Mouse (Mus musculus) midbrain, embryonic 13.5 days (tissue): ENCODE data around the gene Rbfox2. TPM values are rescaled to one million over a fixed set of nuclear protein-coding genes. Genes with fewer than 3 reads are reported as not detected.
A peak's percentile ranks its signal among the peaks of the same experiment; 100 is the strongest.

Experiments
- ATAC-seq: fragments of 200-750 bp; cut with Nextera tagmentation; 2 replicates; pipeline ENCODE4 v1.8.0; 2017; ENCODE audit warnings: mild to moderate bottlenecking, moderate TSS enrichment, moderate library complexity
- H3K27ac ChIP-seq: fragments of 300-500 bp; sonication (generic); 2 replicates; pipeline ENCODE4 v1.5.1; 2015; ENCODE audit warnings: inconsistent platforms, mild to moderate bottlenecking, moderate library complexity
- H3K27me3 ChIP-seq: fragments of 300-500 bp; sonication (generic); 2 replicates; pipeline ENCODE4 v1.6.1; 2015; ENCODE audit warnings: mild to moderate bottlenecking, inconsistent platforms
- H3K36me3 ChIP-seq: fragments of 300-500 bp; sonication (generic); 2 replicates; pipeline ENCODE4 v1.6.1; 2015; ENCODE audit warnings: mild to moderate bottlenecking, inconsistent platforms
- H3K4me1 ChIP-seq: fragments of 300-500 bp; sonication (generic); replicated peaks from 2 replicates; pipeline ENCODE4 v1.6.1; 2015; ENCODE audit warnings: inconsistent platforms
- H3K4me2 ChIP-seq: fragments of 300-500 bp; sonication (generic); replicated peaks from 2 replicates; pipeline ENCODE4 v1.6.1; 2015; ENCODE audit warnings: moderate library complexity, mild to moderate bottlenecking, inconsistent platforms
- H3K4me3 ChIP-seq: fragments of 300-500 bp; sonication (generic); replicated peaks from 2 replicates; pipeline ENCODE4 v1.5.1; 2015; ENCODE audit warnings: mild to moderate bottlenecking, inconsistent platforms
- H3K9ac ChIP-seq: fragments of 300-500 bp; sonication (generic); replicated peaks from 2 replicates; pipeline ENCODE4 v1.6.1; 2015; ENCODE audit warnings: mild to moderate bottlenecking, inconsistent platforms
- H3K9me3 ChIP-seq: fragments of 300-500 bp; sonication (generic); 2 replicates; pipeline ENCODE4 v1.6.1; 2016; ENCODE audit warnings: mild to moderate bottlenecking, inconsistent platforms
- WGBS: fragments of 180-500 bp; shearing (Covaris S2); methylation state at CpG from one replicate; pipeline ENCODE4 v1.1.7; 2015; 5-methylcytosine and 5-hydroxymethylcytosine counted together
- polyA plus RNA-seq: library from polyadenylated mRNA; unstranded; fragments of >200 nt; fragmentation: Nextera tagmentation; extraction: Ambion mirVana; gene quantifications from 2 replicates; pipeline ENCODE4 v1.2.1, GENCODE M21; 2015

Gene Rbfox2
- polyA plus RNA-seq, 1 experiment from 2014 or later: 154 TPM

GRCm38 (mm10) chr15:77149551-77149950 is 157.3 kb downstream of the Rbfox2 start:
- no peaks in the 10 kb centered on the region for H3K36me3 ChIP-seq
- H3K9me3 ChIP-seq: no peaks in the 10 kb centered on the region
- WGBS: 74% methylated on average over 3 of the region's 3 CpGs
- H3K4me1 ChIP-seq: peaks cover 73% of the 10 kb centered on the region
- H3K9ac ChIP-seq: peak overlapping the region; percentile 82
- H3K4me3 ChIP-seq: peak overlapping the region; percentile 70
- H3K27me3 ChIP-seq: no peaks in the 10 kb centered on the region
- ATAC-seq: no peak
- peak overlapping the region; percentile 51 for H3K27ac ChIP-seq
- peak overlapping the region; percentile 93 for H3K4me2 ChIP-seq

GRCm38 (mm10) chr15:77146942-77147341 is 159.9 kb downstream of the Rbfox2 start:
- Histone ChIP-seq H3K4me1 (peaks cover 89% of the 10 kb centered on the region), H3K9ac (no peak overlapping the region), H3K27ac (no peak overlapping the region), H3K4me3 (no peak overlapping the region), H3K36me3 (no peaks in the 10 kb centered on the region), H3K27me3 (no peaks in the 10 kb centered on the region), H3K4me2 (no peak overlapping the region), H3K9me3 (no peaks in the 10 kb centered on the region)
- no peak for ATAC-seq
- WGBS: 83% methylated on average over 4 of the region's 4 CpGs

- Histone ChIP-seq H3K9ac (no peak overlapping the region), H3K4me3 (no peak overlapping the region), H3K4me1 (peaks cover 94% of the 10 kb centered on the region), H3K27ac (no peak overlapping the region), H3K36me3 (peaks cover 11% of the 10 kb centered on the region), H3K4me2 (no peak overlapping the region), H3K9me3 (no peaks in the 10 kb centered on the region), H3K27me3 (no peaks in the 10 kb centered on the region)
- no peak for ATAC-seq
- 93% methylated on average over 1 of the region's 1 CpGs for WGBS
Measured at GRCm38 (mm10) chr15:77144960-77145359, 161.8 kb downstream of the Rbfox2 start.

GRCm38 (mm10) chr15:77142787-77143186 is 164.0 kb downstream of the Rbfox2 start:
- Histone ChIP-seq H3K9me3 (no peaks in the 10 kb centered on the region), H3K4me2 (no peak overlapping the region), H3K36me3 (peaks cover 12% of the 10 kb centered on the region), H3K27ac (no peak overlapping the region), H3K27me3 (no peaks in the 10 kb centered on the region), H3K9ac (no peak overlapping the region), H3K4me3 (no peak overlapping the region), H3K4me1 (peaks cover 82% of the 10 kb centered on the region)
- no peak for ATAC-seq
- 93% methylated on average over 5 of the region's 5 CpGs for WGBS

- Histone ChIP-seq H3K4me3 (no peak overlapping the region), H3K9ac (no peak overlapping the region), H3K36me3 (peaks cover 12% of the 10 kb centered on the region), H3K27me3 (no peaks in the 10 kb centered on the region), H3K4me2 (no peak overlapping the region), H3K4me1 (peaks cover 78% of the 10 kb centered on the region), H3K9me3 (no peaks in the 10 kb centered on the region), H3K27ac (no peak overlapping the region)
- 76% methylated on average over 6 of the region's 6 CpGs for WGBS
- ATAC-seq: no peak
Measured at GRCm38 (mm10) chr15:77142352-77142751, 164.5 kb downstream of the Rbfox2 start.

- Histone ChIP-seq H3K27me3 (no peaks in the 10 kb centered on the region), H3K4me3 (no peak overlapping the region), H3K9ac (no peak overlapping the region), H3K27ac (no peak overlapping the region), H3K36me3 (peaks cover 12% of the 10 kb centered on the region), H3K9me3 (no peaks in the 10 kb centered on the region), H3K4me2 (no peak overlapping the region), H3K4me1 (peaks cover 72% of the 10 kb centered on the region)
- ATAC-seq: no peak
- WGBS: 73% methylated on average over 4 of the region's 4 CpGs
Measured at GRCm38 (mm10) chr15:77141711-77142110, 165.1 kb downstream of the Rbfox2 start.

GRCm38 (mm10) chr15:77138282-77138681 is 168.5 kb downstream of the Rbfox2 start:
- Histone ChIP-seq H3K36me3 (peaks cover 30% of the 10 kb centered on the region), H3K4me3 (no peak overlapping the region), H3K27me3 (no peaks in the 10 kb centered on the region), H3K9me3 (no peaks in the 10 kb centered on the region), H3K9ac (no peak overlapping the region), H3K27ac (no peak overlapping the region), H3K4me1 (peaks cover 41% of the 10 kb centered on the region), H3K4me2 (no peak overlapping the region)
- 78% methylated on average over 5 of the region's 5 CpGs for WGBS
- no peak for ATAC-seq

GRCm38 (mm10) chr15:77134483-77134882 is 172.3 kb downstream of the Rbfox2 start:
- peaks cover 7% of the 10 kb centered on the region for H3K4me1 ChIP-seq
- no peaks in the 10 kb centered on the region for H3K9me3 ChIP-seq
- H3K27ac ChIP-seq: no peak overlapping the region
- no peak for ATAC-seq
- H3K36me3 ChIP-seq: peaks cover 50% of the 10 kb centered on the region
- H3K4me3 ChIP-seq: no peak overlapping the region
- 97% methylated on average over 10 of the region's 10 CpGs for WGBS
- H3K27me3 ChIP-seq: no peaks in the 10 kb centered on the region
- no peak overlapping the region for H3K9ac ChIP-seq
- no peak overlapping the region for H3K4me2 ChIP-seq

- Histone ChIP-seq H3K9me3 (no peaks in the 10 kb centered on the region), H3K36me3 (peaks cover 54% of the 10 kb centered on the region), H3K4me1 (0 out of 2 replicates have a peak, but pooled peaks cover 3% of the 10 kb centered on the region), H3K27me3 (no peaks in the 10 kb centered on the region), H3K27ac (no peak overlapping the region), H3K9ac (no peak overlapping the region), H3K4me3 (no peak overlapping the region), H3K4me2 (no peak overlapping the region)
- ATAC-seq: no peak
- WGBS: 90% methylated on average over 8 of the region's 8 CpGs
Measured at GRCm38 (mm10) chr15:77129154-77129553, 177.7 kb downstream of the Rbfox2 start.

- WGBS: 94% methylated on average over 2 of the region's 2 CpGs
- Histone ChIP-seq H3K27ac (no peak overlapping the region), H3K4me1 (0 out of 2 replicates have a peak, but pooled peaks cover 7% of the 10 kb centered on the region), H3K36me3 (peaks cover 50% of the 10 kb centered on the region), H3K4me3 (no peak overlapping the region), H3K9me3 (no peaks in the 10 kb centered on the region), H3K27me3 (no peaks in the 10 kb centered on the region), H3K4me2 (no peak overlapping the region), H3K9ac (no peak overlapping the region)
- no peak for ATAC-seq
Measured at GRCm38 (mm10) chr15:77127737-77128136, 179.1 kb downstream of the Rbfox2 start.

- 96% methylated on average over 3 of the region's 3 CpGs for WGBS
- H3K4me3 ChIP-seq: no peak overlapping the region
Measured at GRCm38 (mm10) chr15:77126674-77127073, 180.1 kb downstream of the Rbfox2 start.

GRCm38 (mm10) chr15:77124372-77125117 is 182.3 kb downstream of the Rbfox2 start:
- no peak overlapping the region for H3K27ac ChIP-seq
- H3K4me3 ChIP-seq: no peak overlapping the region
- H3K4me2 ChIP-seq: no peak overlapping the region
- H3K9me3 ChIP-seq: no peaks in the 10 kb centered on the region
- H3K4me1 ChIP-seq: 0 out of 2 replicates have a peak, but pooled peaks cover 10% of the 10 kb centered on the region
- no peak for ATAC-seq
- no peak overlapping the region for H3K9ac ChIP-seq
- no peaks in the 10 kb centered on the region for H3K27me3 ChIP-seq
- H3K36me3 ChIP-seq: peaks cover 25% of the 10 kb centered on the region
- 97% methylated on average over 4 of the region's 4 CpGs for WGBS

More at GRCm38 (mm10) chr15:77126674-77127073, 180.1 kb downstream of the Rbfox2 start:
- H3K27me3 ChIP-seq: no peaks in the 10 kb centered on the region
- peaks cover 40% of the 10 kb centered on the region for H3K36me3 ChIP-seq
- no peaks in the 10 kb centered on the region for H3K9me3 ChIP-seq
- no peak overlapping the region for H3K4me2 ChIP-seq
- H3K9ac ChIP-seq: no peak overlapping the region
- H3K27ac ChIP-seq: no peak overlapping the region
- H3K4me1 ChIP-seq: 0 out of 2 replicates have a peak, but pooled peaks cover 7% of the 10 kb centered on the region
- ATAC-seq: no peak
